Mouse (Mus musculus): ENCODE measurements around the gene Tmbim1. TPM values are rescaled to one million over a fixed set of nuclear protein-coding genes. Genes with fewer than 3 reads are reported as not detected.
A peak's percentile ranks its signal among the peaks of the same experiment; 100 is the strongest.

Tmbim1 gene
- total RNA-seq, 2 experiments from 2014 or later: 34.6 to 39.4 TPM

- DNase-seq: peak; percentile 22 to 32
- intact Hi-C loops (cut with DNase I): loop anchor here (2.0 kb wide), 1 partner anchor 41 kb away; no protein-coding TSS in a partner anchor
Observed at GRCm38 (mm10) chr1:74239618-74240017, 65.8 kb downstream of the Tmbim1 start.

- intact Hi-C loops (cut with DNase I): loop anchor here (2.0 kb wide), 1 partner anchor 42 kb away; no protein-coding TSS in a partner anchor
- DNase-seq: no peak
Observed at GRCm38 (mm10) chr1:74239162-74239561, 66.3 kb downstream of the Tmbim1 start.

Other genes with a start within 250 kb of the Tmbim1 start
- 100 to 1,000 TPM; 677 to 755 TPM for gene Tns1, start 181.2 kb downstream of the Tmbim1 start, total RNA-seq (2021)
- 1 to 10 TPM; 1.4 to 1.5 TPM for gene Rufy4, start 180.1 kb downstream of the Tmbim1 start, total RNA-seq (2021)
- under 1 TPM; 0.07 to 0.10 TPM for gene Cxcr2, start 151.6 kb downstream of the Tmbim1 start, total RNA-seq (2021)
- gene Cxcr1, start 111.0 kb downstream of the Tmbim1 start, total RNA-seq (2021): not detected
- gene Arpc2, start 69.5 kb downstream of the Tmbim1 start, total RNA-seq (2021): 100 to 1,000 TPM; 143 to 165 TPM
- gene Gpbar1, start 27.1 kb downstream of the Tmbim1 start, total RNA-seq (2021): not detected
- gene Aamp, start 20.9 kb downstream of the Tmbim1 start, total RNA-seq (2021): 10 to 100 TPM; 95.5 to 98.9 TPM
- gene Pnkd, start 20.7 kb downstream of the Tmbim1 start, total RNA-seq (2021): 100 to 1,000 TPM; 190 to 191 TPM
- gene Catip, start 56.5 kb upstream of the Tmbim1 start, total RNA-seq (2021): under 1 TPM; 0.12 to 0.67 TPM
- gene Slc11a1, start 69.6 kb upstream of the Tmbim1 start, total RNA-seq (2021): 1 to 10 TPM; 2.7 to 4.1 TPM
- gene Ctdsp1, start 85.9 kb upstream of the Tmbim1 start, total RNA-seq (2021): 100 to 1,000 TPM; 106 to 118 TPM
- under 1 TPM; 0.65 to 0.83 TPM for gene Vil1, start 103.8 kb upstream of the Tmbim1 start, total RNA-seq (2021)
- gene Cnot9, start 200.4 kb upstream of the Tmbim1 start, total RNA-seq (2021): 10 to 100 TPM; 16.0 to 17.2 TPM
- gene Plcd4, start 237.3 kb upstream of the Tmbim1 start, total RNA-seq (2021): not detected
- 10 to 100 TPM; 10.8 to 12.4 TPM for gene Usp37, start 238.7 kb upstream of the Tmbim1 start, total RNA-seq (2021)

Measured in heart, postnatal 14 days (tissue).